Mouse (Mus musculus) NIH3T3 (cell line): ENCODE measurements at regions not wholly inside any gene's neighbourhood (a gene's known extent, or its start where the extent isn't known, plus 50 kb on each side); places are given as distances from the start of the nearest gene placed in this dataset.

Experiments used
- DNase-seq: peaks from one replicate; pipeline ENCODE4 v3.0.0-alpha.2; 2012; ENCODE audit warnings: low read depth

DNA sequence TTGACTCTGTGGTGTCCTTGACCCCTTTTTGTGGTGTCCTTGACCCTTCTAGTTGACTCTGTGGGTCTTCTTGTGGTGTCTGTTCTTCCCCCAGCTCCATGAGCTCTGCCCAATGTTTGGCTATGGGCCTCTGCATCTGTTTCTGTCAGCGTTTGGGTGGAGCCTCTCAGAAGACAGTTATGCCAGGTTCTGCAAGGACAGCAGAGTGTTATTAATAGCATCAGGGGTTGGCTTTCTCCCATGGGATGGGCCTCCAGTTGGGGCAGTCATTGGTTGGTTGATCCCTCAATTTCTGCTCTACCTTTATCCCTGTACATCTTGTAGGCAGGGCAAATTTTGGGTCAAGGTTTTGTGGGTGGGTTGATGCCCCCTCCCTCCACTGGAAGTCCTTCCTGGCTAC lies 138.8 kb downstream of the Tex29 start:
- DNase-seq: no peak

DNA sequence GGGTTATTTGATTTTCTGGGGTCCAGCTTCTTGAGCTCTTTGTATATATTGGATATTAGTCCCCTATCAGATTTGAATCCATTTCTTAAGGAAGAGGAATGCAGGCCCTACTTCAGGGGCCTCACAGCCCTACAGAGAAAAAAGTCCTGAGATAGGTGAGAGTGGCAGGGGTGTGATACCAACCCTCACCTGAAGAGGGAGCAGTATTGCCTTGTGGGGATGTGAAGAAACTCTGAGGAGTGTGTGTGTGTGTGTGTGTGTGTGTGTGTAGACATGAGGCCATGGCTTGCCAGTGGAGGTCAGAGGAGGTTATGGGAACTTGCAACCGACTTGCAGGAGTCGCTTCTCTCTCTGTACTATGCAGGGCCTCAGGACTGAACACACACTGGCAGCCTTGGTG lies 141.2 kb downstream of the Tex29 start:
- peak; percentile 38 for DNase-seq

- no peak for DNase-seq
Observed at GRCm38 (mm10) chr8:11990024-11990423, 149.8 kb downstream of the Tex29 start.

DNA sequence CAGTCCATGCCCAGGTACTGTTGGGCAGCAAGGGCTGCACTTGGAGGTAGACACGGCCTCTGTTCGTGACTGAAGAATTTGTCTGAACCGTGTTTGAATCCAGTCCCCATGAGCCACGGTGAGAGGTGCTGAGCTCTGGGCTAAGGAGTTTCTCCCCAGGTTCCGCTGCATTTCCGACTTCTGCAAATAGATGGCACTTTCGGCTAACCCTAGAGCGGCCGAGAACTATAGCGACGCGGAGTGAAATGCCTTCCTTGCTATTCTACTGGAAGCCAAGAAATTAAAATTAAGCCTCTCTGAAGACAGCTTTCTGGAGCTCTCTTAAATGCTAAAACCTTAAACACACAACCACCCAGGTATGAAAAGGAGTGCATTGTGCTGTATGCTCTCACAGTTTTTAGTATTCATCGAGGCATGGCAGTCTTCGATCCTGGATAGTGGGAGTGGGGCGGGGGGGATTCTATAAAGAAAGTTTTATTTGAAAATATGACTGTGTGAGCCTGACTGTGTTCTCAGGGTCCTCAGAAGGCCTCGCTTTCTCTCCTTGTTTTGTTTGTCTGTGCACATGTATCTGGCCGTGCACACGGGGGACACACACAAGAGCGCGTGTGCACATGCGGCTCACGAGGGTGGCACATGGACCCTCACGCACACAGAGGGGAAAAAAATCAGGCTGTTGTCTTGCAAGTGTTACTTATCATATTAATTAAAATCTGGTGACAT lies 159.6 kb downstream of the Tex29 start:
- peak; percentile 63 for DNase-seq

DNA sequence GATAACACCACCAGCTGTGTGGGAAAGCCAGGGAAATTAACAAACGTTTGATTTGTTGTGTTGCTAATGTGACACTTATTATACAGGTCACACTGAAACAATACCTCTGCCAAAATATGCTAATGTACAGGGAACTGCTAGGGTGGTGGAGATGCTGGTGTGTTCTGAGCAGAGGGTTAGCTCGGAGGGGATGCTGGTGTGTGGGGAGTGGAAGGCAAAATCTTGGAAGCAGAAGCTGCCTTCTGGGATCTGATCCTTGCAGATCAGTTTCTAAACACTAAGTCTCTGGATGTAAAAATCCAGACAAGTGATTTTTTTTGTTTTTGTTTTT lies 160.2 kb downstream of the Tex29 start:
- DNase-seq: no peak

- no peak for DNase-seq
Observed at GRCm38 (mm10) chr8:12004241-12004640, 164.0 kb downstream of the Tex29 start.

- no peak for DNase-seq
Observed at GRCm38 (mm10) chr8:12012769-12013168, 172.5 kb downstream of the Tex29 start.

GRCm38 (mm10) chr8:12017750-12018149 lies 177.5 kb downstream of the Tex29 start:
- DNase-seq: no peak

DNA sequence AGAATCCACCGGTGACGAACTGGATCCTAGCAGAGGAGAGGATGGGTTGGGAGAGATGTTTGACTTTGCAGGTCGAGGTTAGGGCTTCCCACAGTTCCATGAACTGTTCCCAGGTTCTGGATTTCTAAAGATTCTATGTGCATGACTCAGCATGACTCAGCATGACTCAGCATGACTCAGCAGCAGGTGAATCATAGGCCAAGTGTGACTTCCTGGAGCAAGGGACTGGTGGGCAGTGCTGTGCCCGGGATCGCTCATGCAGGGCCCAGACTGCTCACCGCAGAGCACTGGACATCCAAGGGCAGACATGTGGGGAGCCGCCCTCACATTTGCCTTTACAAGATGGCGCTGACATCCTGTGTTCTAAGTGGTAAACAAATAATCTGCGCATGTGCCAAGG lies 179.0 kb downstream of the Tex29 start:
- peak; percentile 11 for DNase-seq

GRCm38 (mm10) chr8:12023669-12024390 lies 183.6 kb downstream of the Tex29 start:
- no peak for DNase-seq

DNA sequence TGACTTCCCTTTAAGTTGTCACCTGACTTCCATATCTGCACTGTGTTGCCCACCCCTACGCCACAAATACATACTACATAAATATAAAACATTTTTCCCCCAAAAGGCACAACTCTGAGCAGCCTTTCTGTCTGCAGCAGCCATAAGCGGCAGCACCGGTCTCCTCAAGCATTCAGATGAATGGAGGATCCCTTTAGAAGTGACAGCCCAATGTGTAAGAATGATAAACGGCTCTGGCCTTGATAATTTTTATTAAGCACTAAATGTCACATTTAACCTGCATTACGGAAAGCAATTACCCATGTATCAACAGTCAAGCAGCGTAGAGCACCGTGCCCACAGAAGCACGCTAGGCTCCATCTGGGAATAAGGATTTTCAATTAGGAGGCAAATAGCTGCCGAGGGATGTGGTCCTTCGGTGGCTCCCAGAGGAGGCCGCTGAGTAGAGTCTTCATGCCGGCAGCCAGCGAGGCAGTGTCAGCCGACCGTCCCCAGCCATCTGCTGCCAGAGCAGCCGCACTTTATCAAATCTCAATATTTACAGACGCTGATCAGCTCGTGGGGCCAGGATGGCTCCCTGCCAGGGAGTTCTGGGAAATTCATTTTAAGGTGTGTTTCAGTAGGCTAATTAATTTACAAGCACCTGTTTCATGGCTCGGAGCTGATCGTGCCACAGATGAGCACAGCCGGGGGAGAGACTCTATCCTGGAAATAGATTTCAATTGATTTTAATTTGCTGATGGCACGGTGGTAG lies 190.3 kb downstream of the Tex29 start:
- no peak for DNase-seq

DNA sequence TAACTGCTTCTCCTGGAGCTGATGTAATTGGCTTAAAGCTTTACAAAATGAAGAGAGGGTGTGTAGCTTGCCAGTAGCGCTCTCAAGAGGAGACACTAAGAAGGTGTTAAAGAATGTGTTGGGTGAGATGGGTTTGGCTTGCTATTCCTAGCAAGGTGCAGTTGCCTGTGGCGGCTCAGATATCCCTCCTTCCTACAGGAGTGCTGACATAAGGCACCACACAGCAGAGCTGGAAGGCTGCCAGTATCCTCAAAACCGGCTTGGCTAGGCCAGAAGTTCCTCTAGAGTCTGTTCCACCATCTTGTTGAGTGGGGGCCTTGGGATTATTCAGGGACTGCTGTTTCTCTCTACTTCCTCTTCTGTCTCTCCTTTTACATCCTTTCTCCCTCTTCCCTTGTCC lies 191.5 kb downstream of the Tex29 start:
- DNase-seq: no peak

- no peak for DNase-seq
Observed at GRCm38 (mm10) chr8:12032386-12032785, 192.1 kb downstream of the Tex29 start.

DNA sequence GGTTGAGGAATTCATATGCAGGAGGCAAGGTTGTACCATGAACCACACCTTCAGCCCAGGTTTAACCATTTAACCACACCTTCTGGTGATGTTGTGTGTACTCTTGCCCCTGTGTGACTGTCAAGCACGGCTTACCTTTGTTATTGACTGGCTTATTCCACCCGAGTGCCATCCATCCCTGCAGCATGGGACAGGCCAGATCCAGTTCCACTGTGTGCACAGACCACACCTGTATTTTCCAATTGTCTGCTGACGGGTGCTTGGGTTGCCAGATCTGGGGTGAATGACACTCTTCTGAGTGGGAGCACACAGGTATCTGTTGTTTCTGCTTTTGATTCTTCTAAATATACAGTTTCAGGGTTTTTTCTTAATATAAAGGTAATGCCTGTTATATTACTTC lies 196.1 kb downstream of the Tex29 start:
- no peak for DNase-seq

DNA sequence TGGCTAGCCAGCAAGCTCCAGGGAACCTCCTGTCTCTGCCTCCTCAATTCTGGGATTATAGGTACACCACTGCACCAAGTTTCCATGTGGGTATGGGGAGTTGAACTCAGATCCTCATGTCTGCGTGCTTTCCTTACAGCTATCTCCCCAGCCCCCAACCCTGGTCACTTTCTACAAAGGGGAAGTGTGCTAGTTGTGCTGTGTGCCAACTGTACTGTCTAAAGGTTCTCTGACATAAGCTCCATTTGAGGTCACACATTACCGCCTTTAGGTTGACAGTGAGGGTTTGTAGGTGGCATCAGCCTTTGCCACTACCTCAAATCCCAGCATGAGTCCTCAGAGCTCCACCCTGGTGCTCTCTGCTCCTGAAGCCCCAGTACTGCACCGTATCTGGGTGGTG lies 200.7 kb downstream of the Tex29 start:
- no peak for DNase-seq

DNA sequence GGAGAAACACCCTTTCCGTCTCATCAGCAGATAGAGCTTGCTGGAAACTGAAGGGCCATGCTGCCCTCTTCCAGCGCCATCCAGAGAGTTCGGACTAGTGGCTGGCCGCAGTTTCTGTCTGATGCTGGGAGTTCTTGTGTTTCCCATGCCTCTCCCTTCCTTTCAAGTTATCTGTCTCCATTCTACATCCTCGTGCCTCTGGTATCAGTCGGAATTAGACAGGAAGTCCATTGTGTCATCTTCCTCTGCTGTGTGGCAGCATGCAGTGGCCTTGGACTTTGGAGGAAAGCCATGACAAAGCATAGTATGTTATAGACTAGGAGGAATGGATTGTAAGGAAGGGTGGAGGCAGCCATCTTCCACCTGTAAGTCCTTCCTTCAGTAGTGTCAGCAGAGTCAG lies 201.4 kb downstream of the Tex29 start:
- no peak for DNase-seq

DNA sequence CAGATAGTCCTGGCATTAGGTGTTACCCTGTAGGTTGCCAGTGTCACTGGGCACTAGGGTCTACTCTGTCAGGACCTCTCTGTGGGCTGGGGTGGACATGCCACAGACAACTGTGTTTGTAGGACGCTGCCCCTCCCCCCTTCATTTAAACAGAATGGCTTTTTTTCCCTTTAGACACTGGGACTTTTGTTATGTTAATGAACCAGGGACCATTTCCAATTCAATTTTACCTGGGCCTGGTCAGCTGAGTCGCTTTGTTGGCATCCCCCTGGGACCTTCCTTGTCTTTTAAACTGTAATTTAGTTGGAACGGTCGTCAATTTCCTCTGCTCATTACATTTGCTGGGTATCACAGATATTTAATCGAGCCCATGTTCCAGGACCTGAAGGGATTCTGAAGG lies 210.6 kb downstream of the Tex29 start:
- DNase-seq: no peak

- DNase-seq: no peak
Observed at GRCm38 (mm10) chr8:12051357-12051756, 211.1 kb downstream of the Tex29 start.

GRCm38 (mm10) chr8:12055931-12056330 lies 215.7 kb downstream of the Tex29 start:
- DNase-seq: no peak

- no peak for DNase-seq
Observed at GRCm38 (mm10) chr8:12061237-12061636, 217.4 kb upstream of the A230072I06Rik start.

DNA sequence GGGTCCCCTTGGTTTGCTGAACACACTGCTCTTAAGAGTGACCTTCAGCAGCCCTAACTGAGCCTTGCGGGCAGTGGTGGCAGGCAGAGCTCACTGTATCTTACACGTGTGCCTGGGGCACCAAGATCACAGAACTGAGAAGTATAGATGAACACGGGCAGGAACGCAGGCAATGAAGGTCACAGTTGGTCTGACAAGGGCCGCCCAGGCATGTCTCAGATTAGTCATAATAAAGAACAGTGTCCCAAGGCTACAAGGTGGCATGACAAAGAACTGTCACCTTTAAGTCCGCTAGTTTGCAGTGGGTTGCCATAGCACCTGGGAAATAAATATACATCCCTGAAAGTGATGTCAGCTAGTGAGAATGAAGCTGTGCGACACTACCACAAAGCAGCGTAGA lies 215.9 kb upstream of the A230072I06Rik start:
- DNase-seq: no peak

DNA sequence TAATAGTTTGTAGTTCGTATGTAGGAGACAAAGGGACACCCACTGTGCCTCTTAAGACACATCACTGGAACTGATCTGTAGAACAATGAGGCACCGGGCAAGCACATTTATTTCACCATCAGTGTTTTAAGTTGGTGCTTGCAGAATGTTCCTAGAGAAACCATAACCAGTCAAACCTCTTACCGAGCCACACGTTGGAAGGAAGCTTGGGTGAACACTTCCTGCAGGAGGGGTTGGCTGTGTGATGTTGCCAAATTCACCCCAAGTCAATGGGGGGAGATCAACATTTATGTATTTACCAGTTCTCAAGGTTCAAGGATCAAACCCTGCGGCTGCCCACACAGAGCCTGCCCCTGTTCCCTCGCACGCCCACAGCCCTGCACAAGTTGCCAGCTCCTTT lies 214.0 kb upstream of the A230072I06Rik start:
- DNase-seq: no peak

DNA sequence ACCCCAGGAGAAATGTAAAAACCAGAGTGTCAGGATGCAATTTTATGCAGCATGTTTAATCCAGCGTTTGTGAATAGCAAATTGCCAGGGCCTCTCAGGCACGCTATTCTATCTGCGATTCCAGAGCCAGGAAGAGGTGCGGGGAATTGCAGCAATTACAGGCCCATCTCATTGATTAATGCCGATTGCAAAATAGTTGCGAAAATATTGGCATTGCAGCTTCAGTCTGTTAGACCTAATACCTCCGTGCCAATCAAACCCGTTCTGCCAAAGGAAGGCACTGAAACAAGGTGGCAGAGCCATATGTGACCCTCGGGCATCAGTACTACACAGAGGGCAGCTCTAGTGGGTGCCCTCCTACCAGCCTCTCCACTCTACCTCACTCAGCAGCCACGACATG lies 212.2 kb upstream of the A230072I06Rik start:
- no peak for DNase-seq
